Mouse (Mus musculus) retina, adult 2 months (tissue): ENCODE results near the gene Phf21b.

Experiments
- DNase-seq: peaks from one replicate; pipeline ENCODE4 v3.0.0-alpha.2; 2012; ENCODE audit warnings: low read depth, low spot score

The Phf21b gene

GRCm38 (mm10) chr15:84846216-84846615 is 9.6 kb downstream of the Phf21b start:
- no peak for DNase-seq

GRCm38 (mm10) chr15:84844831-84845230 is 11.0 kb downstream of the Phf21b start:
- no peak for DNase-seq

GRCm38 (mm10) chr15:84843034-84843433 is 12.8 kb downstream of the Phf21b start:
- no peak for DNase-seq

GRCm38 (mm10) chr15:84841925-84842821 is 13.7 kb downstream of the Phf21b start:
- no peak for DNase-seq

GRCm38 (mm10) chr15:84840560-84840959 is 15.3 kb downstream of the Phf21b start:
- no peak for DNase-seq

GRCm38 (mm10) chr15:84839521-84839920 is 16.3 kb downstream of the Phf21b start:
- DNase-seq = no peak

- DNase-seq = no peak
Measured at GRCm38 (mm10) chr15:84837896-84838295, 18.0 kb downstream of the Phf21b start.

- no peak for DNase-seq
Measured at GRCm38 (mm10) chr15:84829416-84829815, 26.4 kb downstream of the Phf21b start.

- DNase-seq = no peak
Measured at GRCm38 (mm10) chr15:84828603-84829002, 27.2 kb downstream of the Phf21b start.

GRCm38 (mm10) chr15:84823086-84823485 is 32.8 kb downstream of the Phf21b start:
- DNase-seq = no peak

GRCm38 (mm10) chr15:84820811-84821210 is 35.0 kb downstream of the Phf21b start:
- DNase-seq = no peak

- no peak for DNase-seq
Measured at GRCm38 (mm10) chr15:84818284-84818683, 37.6 kb downstream of the Phf21b start.

- DNase-seq = no peak
Measured at GRCm38 (mm10) chr15:84817589-84817988, 38.3 kb downstream of the Phf21b start.

- DNase-seq = no peak
Measured at GRCm38 (mm10) chr15:84815171-84815570, 40.7 kb downstream of the Phf21b start.

- no peak for DNase-seq
Measured at GRCm38 (mm10) chr15:84812831-84813357, 43.0 kb downstream of the Phf21b start.

GRCm38 (mm10) chr15:84811126-84811525 is 44.7 kb downstream of the Phf21b start:
- no peak for DNase-seq

- DNase-seq = no peak
Measured at GRCm38 (mm10) chr15:84809275-84809952, 46.4 kb downstream of the Phf21b start.

- DNase-seq = peak; percentile 38
Measured at GRCm38 (mm10) chr15:84803685-84804084, 52.2 kb downstream of the Phf21b start.

- DNase-seq = no peak
Measured at GRCm38 (mm10) chr15:84800132-84800531, 55.7 kb downstream of the Phf21b start.

GRCm38 (mm10) chr15:84793649-84794048 is 62.2 kb downstream of the Phf21b start:
- no peak for DNase-seq

- no peak for DNase-seq
Measured at GRCm38 (mm10) chr15:84787161-84787560, 68.7 kb downstream of the Phf21b start.

GRCm38 (mm10) chr15:84784812-84785211 is 71.0 kb downstream of the Phf21b start:
- DNase-seq = no peak

- DNase-seq = no peak
Measured at GRCm38 (mm10) chr15:84778587-84778986, 77.3 kb downstream of the Phf21b start.
